Mouse (Mus musculus): ENCODE data around the gene Pcdh19.

The Pcdh19 gene

GRCm38 (mm10) chrX:133657308-133658302, 31.2 kb downstream of the Pcdh19 start:
- peak; percentile 8 for DNase-seq

- no peak for DNase-seq
Observed at GRCm38 (mm10) chrX:133655876-133656538, 32.8 kb downstream of the Pcdh19 start.

- no peak for DNase-seq
Observed at GRCm38 (mm10) chrX:133655196-133655595, 33.6 kb downstream of the Pcdh19 start.

- DNase-seq, result no peak
Observed at GRCm38 (mm10) chrX:133653071-133653470, 35.7 kb downstream of the Pcdh19 start.

- DNase-seq, result no peak
Observed at GRCm38 (mm10) chrX:133650379-133650778, 38.4 kb downstream of the Pcdh19 start.

- no peak for DNase-seq
Observed at GRCm38 (mm10) chrX:133647809-133648208, 41.0 kb downstream of the Pcdh19 start.

GRCm38 (mm10) chrX:133639445-133639844, 49.3 kb downstream of the Pcdh19 start:
- peak; percentile 17 for DNase-seq

GRCm38 (mm10) chrX:133629538-133629937, 59.2 kb downstream of the Pcdh19 start:
- DNase-seq, result no peak

GRCm38 (mm10) chrX:133618222-133618621, 70.6 kb downstream of the Pcdh19 start:
- no peak for DNase-seq

GRCm38 (mm10) chrX:133605828-133606227, 83.0 kb downstream of the Pcdh19 start:
- no peak for DNase-seq

- DNase-seq, result no peak
Observed at GRCm38 (mm10) chrX:133604272-133604671, 84.5 kb downstream of the Pcdh19 start.

- DNase-seq, result no peak
Observed at GRCm38 (mm10) chrX:133602068-133602467, 86.7 kb downstream of the Pcdh19 start.

GRCm38 (mm10) chrX:133601658-133602057, 87.1 kb downstream of the Pcdh19 start:
- DNase-seq, result no peak

- no peak for DNase-seq
Observed at GRCm38 (mm10) chrX:133601195-133601594, 87.6 kb downstream of the Pcdh19 start.

GRCm38 (mm10) chrX:133575601-133576382, 113.0 kb downstream of the Pcdh19 start:
- DNase-seq, result no peak

- DNase-seq, result no peak
Observed at GRCm38 (mm10) chrX:133565355-133565754, 123.4 kb downstream of the Pcdh19 start.
